Mouse (Mus musculus): ENCODE measurements around the gene Ttll2. TPM values are rescaled to one million over a fixed set of nuclear protein-coding genes. Genes with fewer than 3 reads are reported as not detected.
"Not testable (repeated sequence)": the region's sequence is repeated elsewhere in the genome, so short reads cannot be mapped to it uniquely, and the experiment has no call there.

The Ttll2 gene
- not detected in 2 replicates for polyA plus RNA-seq (2012; rRNA removed)

DNA sequence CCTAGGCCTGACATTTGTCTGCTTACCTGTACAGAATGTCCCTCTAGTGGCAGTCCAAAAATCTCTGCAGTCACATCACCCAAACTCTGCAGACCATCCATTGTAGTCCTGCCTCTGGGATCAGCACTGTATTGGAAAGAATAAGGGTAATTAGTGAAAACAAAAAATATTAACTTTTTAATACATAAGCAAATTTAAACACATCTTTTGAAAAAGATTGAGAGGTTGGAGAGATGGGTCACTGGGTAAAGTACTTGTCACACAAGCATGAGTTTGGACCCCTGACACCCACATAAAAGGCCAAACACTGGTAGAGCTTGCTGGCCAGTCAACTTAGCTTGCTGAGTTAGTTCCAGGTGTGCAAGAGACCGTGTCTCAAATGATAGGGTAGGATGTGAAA lies at the start of gene Ttll2:
Gene Ttll2, minus strand, starts transcription at position 101 of the 400 bp plus-strand sequence.
- DNase-seq (ENCODE audit: extremely low spot score in 1 of 2, low spot score in 1 of 2) = not testable (repeated sequence)

DNA sequence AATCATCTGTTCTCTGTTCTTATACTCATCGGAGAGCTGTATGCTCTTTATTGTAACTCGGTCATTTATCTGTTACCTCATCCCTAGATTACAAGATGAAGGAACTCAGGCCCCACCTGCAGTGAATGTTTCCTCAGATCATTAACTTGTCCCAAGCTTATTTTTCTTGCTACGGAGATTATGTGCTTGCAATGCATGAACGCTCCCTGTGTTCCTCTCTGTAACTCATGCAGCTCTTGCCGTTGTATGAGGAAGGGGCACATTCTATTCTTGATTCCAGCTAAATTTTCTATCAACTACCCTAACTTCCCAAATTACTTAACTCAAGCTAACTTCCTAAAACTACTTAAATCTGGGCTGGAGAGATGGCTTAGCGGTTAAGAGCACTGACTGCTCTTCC lies 47.3 kb upstream of the Ttll2 start:
- not testable (repeated sequence) for DNase-seq (ENCODE audit: extremely low spot score in 1 of 2, low spot score in 1 of 2)

DNA sequence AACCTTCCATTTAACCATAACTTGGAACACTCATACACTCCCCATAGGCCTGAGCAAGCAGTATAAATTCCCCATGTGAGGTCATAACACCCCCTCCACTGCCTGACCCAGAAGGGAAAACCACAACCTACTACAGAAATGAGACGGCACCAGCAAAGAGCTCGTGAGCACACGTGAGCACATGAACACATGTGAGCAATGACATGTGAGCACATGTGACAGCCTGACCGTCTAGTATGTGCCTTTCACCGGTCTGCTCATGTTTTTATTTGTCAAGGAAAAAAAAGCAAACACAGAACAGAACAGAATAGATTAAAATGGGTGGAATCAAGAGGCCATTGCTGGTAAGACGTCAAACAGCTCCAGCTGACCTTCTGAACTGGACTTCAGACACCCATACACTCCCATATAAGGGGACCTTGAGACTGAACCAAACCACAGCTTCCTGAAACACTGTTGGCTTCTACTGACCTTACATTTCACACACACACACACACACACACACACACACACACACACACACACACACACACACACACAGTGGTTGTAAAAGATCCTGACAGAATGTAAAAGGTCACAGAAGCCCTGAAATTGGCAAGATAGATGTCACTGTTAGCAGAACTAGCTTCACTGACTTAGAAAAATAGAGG lies 45.8 kb upstream of the Ttll2 start:
- DNase-seq (ENCODE audit: extremely low spot score in 1 of 2, low spot score in 1 of 2) = not testable (repeated sequence)

DNA sequence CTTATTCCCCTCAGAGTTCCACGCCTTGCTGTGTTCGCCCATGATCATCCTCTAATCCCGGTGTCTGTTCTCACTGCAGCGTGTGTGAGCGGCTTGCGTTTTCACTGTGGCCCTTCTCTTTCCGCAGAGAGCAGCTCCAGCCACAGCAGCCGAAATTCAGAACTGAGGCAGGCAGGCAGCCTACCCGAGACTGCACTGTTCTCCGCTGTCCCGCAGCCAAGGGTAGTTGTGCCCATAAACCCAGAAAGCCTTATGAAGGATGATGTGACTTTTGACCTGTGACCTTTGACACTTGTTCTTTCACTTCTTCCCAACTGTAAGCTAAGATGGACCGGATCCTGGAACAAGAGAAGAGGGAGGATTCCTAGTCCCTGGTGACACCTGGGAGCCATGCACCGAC lies 44.6 kb upstream of the Ttll2 start:
- not testable (repeated sequence) for DNase-seq (ENCODE audit: extremely low spot score in 1 of 2, low spot score in 1 of 2)

DNA sequence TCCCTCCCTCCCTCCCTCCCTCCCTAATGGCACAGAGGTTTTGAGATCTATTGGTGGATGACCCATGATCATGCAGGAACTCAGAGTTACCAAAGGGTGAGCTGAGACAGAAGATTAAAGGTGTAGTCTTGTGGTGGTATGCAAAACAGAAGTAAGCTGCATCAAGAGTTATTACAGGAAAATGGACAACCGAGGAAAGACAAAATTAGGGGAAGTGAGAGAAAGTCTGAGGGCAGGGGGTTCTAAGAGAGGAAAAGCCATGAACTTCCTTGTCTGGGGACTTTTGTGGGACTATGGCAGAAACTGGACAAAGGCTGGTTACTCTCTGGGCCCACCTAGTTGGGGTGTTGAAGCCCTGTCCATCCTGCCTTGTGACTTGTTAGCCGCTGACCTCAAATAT lies 43.8 kb upstream of the Ttll2 start:
- DNase-seq (ENCODE audit: extremely low spot score in 1 of 2, low spot score in 1 of 2) = not testable (repeated sequence)

DNA sequence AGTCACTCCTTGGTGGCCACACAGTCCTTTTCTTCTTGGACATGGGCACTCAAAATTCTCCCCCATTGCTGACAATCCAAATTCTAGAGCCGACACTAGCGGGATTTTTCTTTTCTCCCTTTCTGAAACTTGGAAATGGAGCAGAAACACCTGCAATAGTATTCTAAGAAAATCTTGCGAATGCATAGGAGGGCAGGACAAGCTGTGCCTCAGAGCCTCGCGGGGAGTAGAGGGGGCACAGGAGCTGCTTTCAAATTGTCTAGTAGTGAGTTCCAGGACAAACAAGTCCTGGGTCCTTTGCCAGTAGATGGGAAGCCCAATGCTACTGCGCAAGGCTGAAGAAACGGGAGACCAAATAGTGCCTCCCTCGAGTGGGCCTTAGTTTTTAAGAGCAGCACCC lies 43.2 kb upstream of the Ttll2 start:
- not testable (repeated sequence) for DNase-seq (ENCODE audit: extremely low spot score in 1 of 2, low spot score in 1 of 2)

DNA sequence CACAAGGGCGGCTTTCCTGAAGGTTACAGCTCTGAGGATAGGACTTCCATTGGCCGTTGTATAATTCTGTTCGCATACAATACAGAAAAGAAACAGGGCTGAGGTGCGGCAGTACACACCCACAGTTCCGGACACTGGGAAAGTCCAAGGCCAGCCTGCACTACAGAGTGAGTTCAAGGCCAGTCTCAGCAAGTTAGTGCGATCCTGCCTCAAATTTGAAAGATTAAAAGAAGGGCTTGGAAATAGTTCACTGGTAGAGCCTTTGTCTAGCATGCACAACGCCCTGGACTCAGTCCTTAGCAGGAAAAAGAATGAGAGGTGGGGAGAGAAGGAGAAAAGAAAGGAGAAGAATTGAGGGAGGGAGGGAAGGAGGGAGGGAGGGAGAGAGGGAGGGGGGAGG lies 42.6 kb upstream of the Ttll2 start:
- DNase-seq (ENCODE audit: extremely low spot score in 1 of 2, low spot score in 1 of 2) = not testable (repeated sequence)

DNA sequence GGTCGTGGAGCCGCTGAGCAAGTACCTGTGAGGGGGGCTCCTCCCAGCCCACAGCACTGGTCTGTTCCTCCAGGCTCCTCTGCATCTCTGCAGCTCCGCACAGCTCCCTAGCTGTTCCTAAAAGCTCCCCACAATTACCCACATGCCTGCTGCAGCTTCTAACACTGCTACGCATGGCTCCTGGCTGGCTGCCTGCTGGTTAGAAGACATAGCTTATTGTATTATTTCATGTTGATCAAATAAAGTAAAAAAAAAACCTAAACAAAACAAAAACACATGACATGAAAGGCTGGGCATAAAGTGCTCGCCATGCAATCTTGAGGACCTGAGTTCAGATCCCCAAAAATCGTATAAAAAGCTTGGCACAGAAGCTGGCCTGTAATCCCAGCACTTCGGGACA lies 37.4 kb upstream of the Ttll2 start:
- not testable (repeated sequence) for DNase-seq (ENCODE audit: extremely low spot score in 1 of 2, low spot score in 1 of 2)

DNA sequence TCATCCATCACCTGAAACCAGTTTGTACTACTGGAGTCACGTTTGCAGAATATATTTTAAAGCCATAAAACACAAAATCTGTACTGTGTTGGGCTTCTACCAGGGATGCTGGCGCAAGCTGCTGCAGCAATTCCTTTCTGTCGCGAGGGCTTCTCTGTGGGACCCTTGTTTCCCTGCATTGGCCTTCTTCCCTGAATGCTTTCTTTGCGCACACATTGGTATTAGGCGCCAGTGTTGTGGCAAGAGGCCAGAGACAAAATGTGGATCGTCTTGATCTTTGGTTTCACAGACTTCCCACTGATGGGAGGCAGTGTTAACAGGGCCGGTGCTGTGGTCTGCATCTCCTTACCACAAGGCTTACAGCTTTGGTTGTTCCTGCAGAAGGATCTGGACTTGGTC lies 36.5 kb upstream of the Ttll2 start:
- not testable (repeated sequence) for DNase-seq (ENCODE audit: extremely low spot score in 1 of 2, low spot score in 1 of 2)

DNA sequence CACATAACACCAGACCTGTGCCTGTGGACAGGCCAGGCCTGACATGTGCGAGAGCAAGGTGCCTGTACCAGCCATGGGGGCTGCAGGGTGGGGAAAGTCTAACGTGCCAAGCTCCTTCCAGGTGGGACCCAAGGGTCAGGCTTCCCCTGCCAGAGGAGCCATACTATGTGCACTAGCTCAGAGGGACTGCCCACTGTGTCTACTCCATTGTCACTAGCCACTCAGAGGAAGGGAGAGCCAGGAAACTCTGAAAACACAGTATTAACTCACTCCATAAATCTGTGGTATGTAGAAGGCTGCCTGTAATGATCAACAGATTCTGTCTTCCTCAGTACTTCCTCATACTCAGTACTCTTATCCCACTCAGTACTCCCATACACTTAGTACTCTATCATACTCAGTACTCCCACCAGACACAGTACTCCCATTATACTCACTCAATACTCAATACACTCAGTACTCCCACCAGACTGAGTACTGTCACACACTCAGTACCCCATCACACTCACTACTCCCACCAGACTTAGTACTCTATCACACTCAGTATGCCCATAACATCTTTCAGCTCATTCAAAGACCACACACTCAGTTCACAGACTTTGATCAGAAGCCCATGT lies 36.0 kb upstream of the Ttll2 start:
- not testable (repeated sequence) for DNase-seq (ENCODE audit: extremely low spot score in 1 of 2, low spot score in 1 of 2)

DNA sequence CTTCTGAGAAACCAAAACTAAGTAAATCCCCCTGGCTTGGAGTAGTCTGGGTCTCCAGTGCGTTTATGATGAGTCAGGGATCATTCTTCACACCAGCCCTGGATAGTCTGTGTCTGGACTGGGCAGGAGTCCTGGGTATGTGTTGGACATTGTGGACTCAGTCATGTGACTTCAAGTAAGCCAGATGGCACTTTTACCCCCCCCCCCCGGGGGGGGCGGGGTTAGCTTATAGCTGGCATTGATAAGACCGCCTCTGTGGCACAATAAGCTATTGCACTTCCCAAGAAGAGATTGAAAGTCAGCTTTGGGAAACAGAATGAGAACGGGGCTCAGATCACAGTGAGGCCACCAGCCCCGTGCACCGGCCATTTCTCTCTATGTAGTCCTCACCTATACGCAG lies 33.5 kb upstream of the Ttll2 start:
- DNase-seq (ENCODE audit: extremely low spot score in 1 of 2, low spot score in 1 of 2) = not testable (repeated sequence)

DNA sequence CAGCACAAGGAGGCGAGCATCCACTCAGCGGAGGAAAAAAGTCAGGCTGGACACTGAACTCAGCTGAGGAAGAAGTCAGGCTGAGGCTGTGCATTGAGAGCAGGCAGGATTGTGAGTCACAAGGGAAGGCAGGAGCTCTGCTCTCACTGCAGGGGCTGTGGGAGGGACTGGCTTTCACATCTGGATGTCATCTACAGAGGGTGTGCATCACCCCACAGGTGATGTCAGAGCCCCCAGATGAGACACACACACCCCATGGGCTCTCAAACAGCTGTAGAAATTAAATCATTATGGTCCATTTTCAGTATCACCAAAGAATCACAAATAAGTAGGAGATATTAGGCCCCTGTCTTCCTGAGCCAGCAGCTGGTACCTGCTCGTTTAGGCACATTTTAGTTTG lies 32.9 kb upstream of the Ttll2 start, which contains the start of gene Unc93a2:
Gene Unc93a2, minus strand, starts transcription at position 101 of the 400 bp plus-strand sequence.
- DNase-seq (ENCODE audit: extremely low spot score in 1 of 2, low spot score in 1 of 2) = not testable (repeated sequence)

DNA sequence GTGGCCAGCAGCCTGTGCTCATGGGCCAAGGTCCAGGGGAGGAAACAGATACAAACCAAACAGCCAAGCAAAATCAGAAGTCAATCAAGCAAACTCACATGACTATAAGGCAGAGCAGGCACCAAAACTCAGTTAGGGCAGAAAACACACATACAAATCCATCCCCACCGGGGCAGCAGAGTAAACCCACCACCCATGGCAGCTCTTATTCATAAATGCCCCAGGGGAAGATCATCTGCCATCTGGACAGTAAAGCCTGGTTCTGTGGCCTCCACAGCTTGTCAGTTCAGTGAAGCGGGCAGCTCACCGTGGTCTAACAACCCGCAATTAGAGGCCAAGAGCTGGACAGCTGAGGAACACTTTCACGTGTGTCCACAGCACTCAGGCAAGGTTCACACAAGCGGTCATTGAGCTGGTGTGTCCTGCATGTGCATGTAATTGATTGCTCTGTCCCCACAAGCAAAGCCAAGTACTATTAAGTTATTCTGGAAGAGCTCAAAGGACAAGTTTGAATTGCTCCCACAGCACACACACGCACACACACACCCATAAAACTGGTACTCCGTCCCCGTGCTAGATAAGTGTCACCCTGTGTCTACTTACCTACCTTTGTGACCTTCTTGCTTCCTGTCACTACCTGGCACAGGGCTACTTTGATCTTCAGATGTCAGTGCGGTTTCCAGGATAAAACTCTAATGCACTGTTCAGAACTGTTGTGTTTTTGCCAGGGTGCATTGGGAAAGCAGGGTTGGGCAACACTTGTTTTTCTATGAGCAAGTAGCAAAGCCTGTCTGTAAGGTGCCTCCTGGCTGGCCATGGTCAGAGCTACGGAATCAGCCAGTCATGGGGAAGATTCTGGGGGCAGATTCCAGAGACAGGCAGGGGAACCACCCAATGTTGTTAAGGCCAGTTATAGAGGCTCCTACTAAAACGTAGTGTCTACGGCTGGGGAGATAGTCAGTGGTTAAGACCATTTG lies 31.0 kb upstream of the Ttll2 start:
- DNase-seq (ENCODE audit: extremely low spot score in 1 of 2, low spot score in 1 of 2) = not testable (repeated sequence)

DNA sequence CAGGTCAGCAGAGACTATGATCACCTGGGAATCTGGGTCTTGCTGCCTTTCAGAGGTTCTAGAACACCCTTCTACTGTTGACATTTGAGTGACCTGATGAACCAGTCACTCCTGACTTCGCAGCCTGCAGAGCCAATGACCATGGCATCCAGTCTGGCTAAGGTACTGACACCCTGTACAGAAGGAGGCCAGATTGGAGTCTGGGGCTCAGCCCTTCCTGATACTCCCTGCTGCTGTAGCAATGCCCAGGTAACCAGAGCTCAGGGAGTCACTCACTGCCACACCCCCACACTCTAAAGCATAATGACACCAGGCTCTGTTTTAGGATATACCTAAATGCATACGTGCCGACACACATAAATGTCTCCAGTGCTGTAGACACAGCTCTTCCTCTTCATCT lies 30.2 kb upstream of the Ttll2 start:
- not testable (repeated sequence) for DNase-seq (ENCODE audit: extremely low spot score in 1 of 2, low spot score in 1 of 2)

DNA sequence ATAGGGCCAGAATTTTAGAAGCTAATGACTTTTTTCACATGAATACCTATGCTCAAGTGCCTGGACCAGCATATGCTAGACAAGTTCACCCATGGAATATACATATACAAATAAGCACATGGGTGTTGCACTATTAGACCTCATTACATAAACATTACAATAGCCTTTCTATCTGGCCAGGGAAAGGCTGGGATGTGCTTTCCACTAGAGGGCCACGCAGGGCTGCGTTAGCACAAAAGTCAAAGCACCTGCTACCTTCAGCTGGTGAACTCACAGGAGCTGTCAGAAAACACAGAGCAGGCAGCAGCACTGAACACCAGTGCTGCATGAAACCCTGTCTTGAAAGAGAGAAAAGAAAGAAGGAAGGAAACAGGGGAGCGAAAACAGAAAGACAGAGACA lies 25.4 kb upstream of the Ttll2 start:
- not testable (repeated sequence) for DNase-seq (ENCODE audit: extremely low spot score in 1 of 2, low spot score in 1 of 2)

DNA sequence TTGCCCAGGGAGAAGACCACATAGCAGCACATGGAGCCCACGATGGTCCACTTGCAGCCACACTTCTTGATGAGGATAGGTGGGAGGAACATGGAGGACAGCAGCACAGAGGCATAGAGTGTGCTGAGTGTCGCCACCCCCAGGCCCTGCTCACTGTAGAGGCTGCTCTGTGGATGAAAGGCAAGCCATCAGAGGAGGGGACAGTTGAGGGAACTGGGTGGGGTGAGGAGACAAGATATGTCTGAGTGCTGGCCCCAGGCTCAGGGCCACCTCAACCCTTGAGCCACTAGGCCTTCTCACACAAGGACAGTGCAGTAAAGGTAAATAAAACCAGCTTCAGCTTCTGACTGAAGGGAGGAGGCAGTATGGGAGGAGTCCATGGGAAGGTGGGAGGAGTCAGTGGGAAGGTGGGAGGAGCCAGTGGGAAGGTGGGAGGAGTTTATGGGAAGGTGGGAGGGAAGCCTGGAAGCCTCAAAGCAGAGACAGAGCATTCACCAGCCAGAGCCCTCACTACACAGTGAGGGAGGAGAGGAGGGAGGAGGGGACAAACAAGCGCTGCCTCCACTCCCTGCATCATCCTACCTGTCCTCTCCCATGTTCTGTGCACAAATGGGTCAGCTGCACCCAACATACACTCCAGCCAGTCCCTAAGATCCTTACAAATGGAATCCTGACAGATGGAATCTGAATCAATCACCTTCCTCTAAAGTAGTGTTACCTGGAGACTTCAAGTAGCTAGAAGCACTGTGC lies 24.6 kb upstream of the Ttll2 start:
- DNase-seq (ENCODE audit: extremely low spot score in 1 of 2, low spot score in 1 of 2) = not testable (repeated sequence)

DNA sequence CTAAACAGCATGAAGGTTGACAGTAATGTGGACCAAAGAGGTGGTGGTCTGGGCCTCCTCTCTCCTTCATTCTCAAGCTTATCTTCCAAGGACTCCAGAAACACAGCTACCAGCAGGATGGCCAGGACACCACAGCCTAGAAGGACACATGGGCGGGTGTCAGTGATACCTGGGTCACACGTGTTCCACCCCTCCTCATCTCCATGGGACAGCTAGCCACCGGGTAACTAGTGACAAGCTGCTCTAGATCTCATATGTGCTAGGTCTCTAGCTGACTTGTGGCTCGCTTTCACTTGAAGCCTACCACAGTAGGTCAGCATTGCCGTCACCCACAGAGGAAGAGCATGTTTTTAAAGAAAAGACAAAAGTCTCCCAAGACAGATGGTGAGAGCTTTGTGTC lies 19.4 kb upstream of the Ttll2 start, which contains the start of gene Gm49630:
Gene Gm49630, minus strand, starts transcription at position 101 of the 400 bp plus-strand sequence.
- DNase-seq (ENCODE audit: extremely low spot score in 1 of 2, low spot score in 1 of 2) = not testable (repeated sequence)

DNA sequence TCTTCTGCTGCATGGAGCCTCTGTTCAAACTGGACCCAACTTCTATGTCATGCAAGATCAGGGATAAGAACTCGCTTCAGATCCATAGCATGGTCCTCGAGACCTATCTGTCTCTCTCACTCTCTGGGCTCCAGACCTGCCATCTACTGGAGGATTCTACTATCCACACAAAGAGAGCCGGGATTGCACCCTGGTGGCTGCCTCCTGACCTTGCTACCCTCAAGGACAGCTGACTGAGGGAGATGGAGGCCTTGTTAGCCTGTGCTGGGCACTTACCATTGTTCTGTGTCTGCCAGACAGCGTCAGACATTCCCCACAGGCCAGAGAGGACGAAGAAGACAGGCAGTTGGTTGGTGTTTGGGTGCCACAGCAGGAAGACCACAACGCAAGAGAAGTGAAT lies 16.9 kb upstream of the Ttll2 start:
- not testable (repeated sequence) for DNase-seq (ENCODE audit: extremely low spot score in 1 of 2, low spot score in 1 of 2)

DNA sequence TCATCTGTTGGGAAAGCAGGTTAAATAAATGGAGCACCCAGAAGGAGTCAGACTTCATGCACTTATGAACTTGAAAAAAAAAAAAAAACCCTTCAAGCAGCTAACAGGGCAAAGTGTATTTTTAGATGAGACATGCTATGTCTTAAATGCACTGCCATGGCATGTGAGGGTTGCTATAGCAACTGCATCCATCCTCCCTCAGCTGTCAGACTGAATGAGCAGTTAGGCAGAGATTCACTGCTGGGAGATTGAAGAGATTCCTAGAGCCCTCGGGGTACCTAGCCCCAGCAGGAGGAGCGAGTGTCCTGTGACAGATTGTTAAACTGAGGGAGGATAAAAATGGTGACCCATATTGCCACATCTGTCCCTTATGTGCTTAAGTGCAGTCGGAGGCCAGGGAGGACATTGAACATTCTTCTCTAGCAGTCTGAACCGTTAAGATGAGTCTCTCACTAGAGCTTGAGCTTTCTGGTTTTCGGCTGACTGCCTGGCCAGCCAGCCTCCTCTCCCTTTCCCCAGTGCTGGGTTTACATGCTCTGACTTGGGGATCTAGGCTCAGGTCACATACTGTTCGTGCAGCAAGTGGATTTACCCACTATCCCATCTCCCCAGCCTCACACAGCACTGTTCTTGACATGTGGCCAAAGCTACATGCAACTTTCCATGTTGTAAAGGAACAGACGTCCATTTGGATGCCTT lies 14.3 kb upstream of the Ttll2 start:
- DNase-seq (ENCODE audit: extremely low spot score in 1 of 2, low spot score in 1 of 2) = peak in 1 of 2 experiments; percentile 30

DNA sequence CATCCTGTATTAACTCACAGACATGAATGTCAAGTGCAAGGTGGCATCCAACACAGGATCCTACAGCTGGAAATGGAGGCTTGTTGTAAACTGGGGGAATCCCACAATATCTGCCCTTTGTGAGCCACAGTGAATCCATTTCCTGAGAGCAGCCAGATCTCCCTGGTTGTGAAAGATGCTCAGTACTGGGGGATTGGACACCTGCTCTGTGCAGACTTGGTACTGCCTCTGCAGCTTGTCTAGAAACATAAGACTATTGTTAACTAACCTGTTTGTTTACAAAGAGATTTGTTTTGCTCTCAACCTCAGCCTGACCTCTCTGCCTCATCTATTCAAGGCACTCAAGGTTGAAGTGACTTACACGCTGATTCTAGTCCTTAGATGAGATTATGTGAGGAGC lies 13.8 kb upstream of the Ttll2 start:
- peak in 1 of 2 experiments; percentile 2 for DNase-seq (ENCODE audit: extremely low spot score in 1 of 2, low spot score in 1 of 2)

All from frontal cortex, adult 2 months (tissue).